27 mouse cellular contexts compared by ENCODE assay signal in the genomic region with DNA sequence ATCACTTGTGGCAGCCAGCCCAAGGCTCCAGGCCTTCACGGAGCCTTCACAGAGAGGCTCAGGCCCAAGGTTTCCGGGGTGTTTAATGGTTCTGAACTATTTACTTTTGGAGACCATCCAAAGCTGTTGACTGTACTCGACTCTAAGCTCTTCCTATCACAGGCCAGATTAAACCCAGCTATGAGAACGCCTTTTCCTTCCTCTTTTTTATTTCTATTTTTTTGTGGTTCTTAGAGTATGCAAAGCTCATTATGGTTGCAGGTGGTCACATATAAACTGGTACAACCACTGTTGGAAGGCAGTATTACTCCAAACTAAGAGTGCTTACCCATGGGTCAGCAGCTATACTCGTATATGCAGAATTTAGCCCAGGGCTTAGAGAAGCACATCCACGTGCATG. TPM values are rescaled to one million over a fixed set of nuclear protein-coding genes. Genes with fewer than 3 reads are reported as not detected.
DNase-seq lines count a peak whose midpoint lies in the region; ATAC-seq and TF ChIP-seq lines count a peak whose summit lies in the region.
"Had no signal": no experiment of that assay in that cellular context is flagged by ENCODE, and none has a peak within 500 bp of the region (broad histone marks: within the 10 kb centered on the region; RNA-seq: fewer than 3 reads in every experiment).

No protein-coding gene starts in this region.

- H3K27me3 ChIP-seq in intestine, embryonic 14.5 days (replicated peaks; ENCODE audit: control insufficient read depth, insufficient read depth, low read length) = no peaks in the 10 kb centered on the region
- H3K27me3 ChIP-seq in intestine, postnatal 0 days (replicated peaks; ENCODE audit: control insufficient read depth, insufficient read depth, low read length) = no peaks in the 10 kb centered on the region
- no peaks in the 10 kb centered on the region; a peak in 2 of 4 replicates for H3K27me3 ChIP-seq in MEL (ENCODE audit: control insufficient read depth in 1 of 2, insufficient read depth in 2 of 2, low read length in 2 of 2)

- H3K4me1 ChIP-seq in intestine, embryonic 14.5 days (replicated peaks; ENCODE audit: control insufficient read depth, insufficient read depth, low read length) = no peaks in the 10 kb centered on the region
- no peaks in the 10 kb centered on the region for H3K4me1 ChIP-seq in intestine, postnatal 0 days (replicated peaks; ENCODE audit: control insufficient read depth, insufficient read depth, low read length)
- H3K4me1 ChIP-seq in MEL (ENCODE audit: control insufficient read depth in 1 of 2, insufficient read depth in 2 of 2, low read length in 2 of 2) = peaks cover 0 to 5% of the 10 kb centered on the region in 2 experiments; a peak in 3 of 4 replicates
- H3K4me1 ChIP-seq: embryonic facial prominence, embryonic 12.5 days had no signal

- H3K79me2 ChIP-seq in MEL (ENCODE audit: control insufficient read depth, insufficient read depth, low read length, poor library complexity) = no peaks in the 10 kb centered on the region

- H3K4me3 ChIP-seq in intestine, embryonic 14.5 days (ENCODE audit: low read depth, low read length) = no peak overlapping the region
- no peak overlapping the region for H3K4me3 ChIP-seq in intestine, postnatal 0 days (ENCODE audit: low read depth, low read length)
- no peak overlapping the region for H3K4me3 ChIP-seq in MEL (ENCODE audit: control insufficient read depth in 1 of 2, insufficient read depth in 1 of 2, low read depth in 2 of 2, low read length in 2 of 2)
- H3K4me3 ChIP-seq: embryonic facial prominence, embryonic 10.5 days; embryonic facial prominence, embryonic 12.5 days; forebrain, embryonic 13.5 days had no signal

- no peaks in the 10 kb centered on the region for H3K9me3 ChIP-seq in intestine, embryonic 14.5 days (ENCODE audit: control insufficient read depth, low read length)
- no peaks in the 10 kb centered on the region for H3K9me3 ChIP-seq in intestine, postnatal 0 days (ENCODE audit: control insufficient read depth)
- H3K9me3 ChIP-seq in MEL (replicated peaks; ENCODE audit: insufficient read depth, low read length) = no peaks in the 10 kb centered on the region
- H3K9me3 ChIP-seq: embryonic facial prominence, embryonic 10.5 days; embryonic facial prominence, embryonic 12.5 days; forebrain, embryonic 13.5 days; G1E had no signal

- H3K36me3 ChIP-seq in intestine, embryonic 14.5 days (ENCODE audit: control insufficient read depth, insufficient read depth, low read length) = no peaks in the 10 kb centered on the region
- no peaks in the 10 kb centered on the region for H3K36me3 ChIP-seq in intestine, postnatal 0 days (ENCODE audit: control insufficient read depth, insufficient read depth)
- H3K36me3 ChIP-seq in MEL (ENCODE audit: control insufficient read depth in 1 of 2, insufficient read depth in 2 of 2, low read length in 2 of 2) = peaks cover 0 to 8% of the 10 kb centered on the region in 2 experiments; a peak in 2 of 4 replicates
- H3K36me3 ChIP-seq: embryonic facial prominence, embryonic 10.5 days; embryonic facial prominence, embryonic 12.5 days; G1E had no signal

- H3K27ac ChIP-seq in intestine, embryonic 14.5 days (ENCODE audit: low read depth) = no peak overlapping the region
- no peak overlapping the region for H3K27ac ChIP-seq in intestine, postnatal 0 days (ENCODE audit: low read depth, low read length)
- H3K27ac ChIP-seq in MEL (ENCODE audit: control insufficient read depth, low read depth, low read length) = peak overlapping the region; percentile 48; the same call in 1 of the 2 replicates
- H3K27ac ChIP-seq: embryonic facial prominence, embryonic 10.5 days; embryonic facial prominence, embryonic 12.5 days; forebrain, embryonic 13.5 days had no signal

- no peak for TF ChIP-seq POLR2A in MEL (IDR thresholded peaks at IDR 0.05; ENCODE audit: control insufficient read depth in 1 of 2, insufficient read depth in 1 of 2, low read depth in 1 of 2, low read length in 2 of 2, poor library complexity in 1 of 2)

- peak; percentile 50 to 59 for TF ChIP-seq EP300 in MEL (IDR thresholded peaks at IDR 0.05; ENCODE audit: low read depth in 1 of 2, low read length in 2 of 2)

- no peak overlapping the region for H3K9ac ChIP-seq in intestine, embryonic 14.5 days (ENCODE audit: low read length)
- no peak overlapping the region for H3K9ac ChIP-seq in intestine, postnatal 0 days (ENCODE audit: low read depth, low read length)
- H3K9ac ChIP-seq in MEL (ENCODE audit: control insufficient read depth, low read depth, low read length, poor library complexity, severe bottlenecking) = no peak overlapping the region
- H3K9ac ChIP-seq: embryonic facial prominence, embryonic 12.5 days; forebrain, embryonic 13.5 days had no signal

- peak; percentile 16 for DNase-seq in intestine, embryonic 14.5 days (ENCODE audit: low spot score)
- DNase-seq in 416B (ENCODE audit: low read depth) (peak; percentile 24), A20 (ENCODE audit: low read depth, low spot score) (peak; percentile 73), MEL (ENCODE audit: low read depth, low spot score) (peak; percentile 79)
- no peak for DNase-seq in layer of hippocampus, adult 9-10 months (ENCODE audit: low spot score)
- DNase-seq in right cerebral cortex, adult 2 months (ENCODE audit: low spot score in 2 of 2) = no peak
- no peak for DNase-seq in kidney, postnatal 10 days
- DNase-seq: adrenal gland, adult 8-10 months; adrenal gland, postnatal 14 days; adrenal gland, postnatal 36 days; cerebellum, adult 11-12 months; cerebellum, adult 9-10 months; cerebellum, postnatal 10 days; cerebellum, postnatal 25 days had no signal

- H3K4me2 ChIP-seq in intestine, embryonic 14.5 days (ENCODE audit: low read length) = no peak overlapping the region
- H3K4me2 ChIP-seq in intestine, postnatal 0 days (replicated peaks; ENCODE audit: low read depth) = no peak overlapping the region
- H3K4me2 ChIP-seq: embryonic facial prominence, embryonic 12.5 days; forebrain, embryonic 13.5 days had no signal

- TF ChIP-seq CTCF in intestine, postnatal 0 days (IDR thresholded peaks at IDR 0.05; ENCODE audit: low read depth) = no peak
- TF ChIP-seq CTCF in MEL (IDR thresholded peaks at IDR 0.05 in 2 of 3, conservative IDR thresholded peaks at IDR 0.05 in 1 of 3; ENCODE audit: control insufficient read depth in 1 of 3, insufficient read depth in 1 of 3, low read depth in 2 of 3, low read length in 3 of 3, poor library complexity in 1 of 3, severe bottlenecking in 1 of 3) = no peak

- no peak for ATAC-seq in intestine, embryonic 14.5 days (replicated peaks; ENCODE audit: low FRiP score, low TSS enrichment, low read depth)
- no peak for ATAC-seq in intestine, postnatal 0 days
- ATAC-seq: activated CD4-positive, CD25-positive, alpha-beta regulatory T cell, adult 4 months; forebrain, embryonic 13.5 days; forebrain, embryonic 16.5 days; Patski had no signal

- 82% methylated on average over 6 of the region's 6 CpGs for WGBS in intestine, embryonic 14.5 days
- WGBS in intestine, postnatal 0 days = 67% methylated on average over 6 of the region's 6 CpGs

- TF ChIP-seq RAD21 in MEL (IDR thresholded peaks at IDR 0.05; ENCODE audit: low read depth, low read length) = no peak

TF ChIP-seq in MEL, 35 proteins besides CTCF, POLR2A, EP300 and RAD21 (continues in another document):
- no peak for TF ChIP-seq ZMIZ1 (IDR thresholded peaks at IDR 0.05; ENCODE audit: low read depth, low read length)
- TF ChIP-seq ETS1 (IDR thresholded peaks at IDR 0.05; ENCODE audit: low read depth, low read length) = peak; percentile 24; the same call in 1 of the 2 replicates
- TF ChIP-seq MEF2A (IDR thresholded peaks at IDR 0.05; ENCODE audit: extremely low read depth, insufficient replicate concordance, low read depth, low read length, poor library complexity, severe bottlenecking) = no peak
- no peak for TF ChIP-seq BHLHE40 (IDR thresholded peaks at IDR 0.05; ENCODE audit: borderline replicate concordance, low read depth, low read length)
- no peak for TF ChIP-seq GABPA (IDR thresholded peaks at IDR 0.05; ENCODE audit: low read depth, low read length)
- no peak for TF ChIP-seq CHD2 (IDR thresholded peaks at IDR 0.05; ENCODE audit: low read length)
- TF ChIP-seq HCFC1 (IDR thresholded peaks at IDR 0.05; ENCODE audit: low read depth, low read length) = no peak
- TF ChIP-seq MAZ (IDR thresholded peaks at IDR 0.05; ENCODE audit: low read depth, low read length) = no peak
- 0 out of 2 replicates have a peak, but pooled peaks have one; percentile 38 for TF ChIP-seq E2F4 (IDR thresholded peaks at IDR 0.05; ENCODE audit: borderline replicate concordance, low read depth, low read length)
- no peak for TF ChIP-seq NRF1 (IDR thresholded peaks at IDR 0.05; ENCODE audit: insufficient read depth, low read depth, low read length, poor library complexity, severe bottlenecking)
- TF ChIP-seq MAX (IDR thresholded peaks at IDR 0.05; ENCODE audit: low read length) = 0 out of 2 replicates have a peak, but pooled peaks have one; percentile 31
- TF ChIP-seq ELF1 (IDR thresholded peaks at IDR 0.05; ENCODE audit: low read depth, low read length) = no peak
- TF ChIP-seq CHD1 (IDR thresholded peaks at IDR 0.05; ENCODE audit: low read depth, low read length) = no peak
- no peak for TF ChIP-seq USF1 (IDR thresholded peaks at IDR 0.05; ENCODE audit: low read depth, low read length)
- no peak for TF ChIP-seq SIN3A (IDR thresholded peaks at IDR 0.05; ENCODE audit: low read length)
- no peak for TF ChIP-seq MAFK (IDR thresholded peaks at IDR 0.05; ENCODE audit: borderline replicate concordance, low read depth, low read length)

RNA-seq across cellular contexts. Expression of a gene that starts 17.7 kb away (rescaled TPM):
- 11.3 TPM in 2 replicates for polyA plus RNA-seq in intestine, embryonic 14.5 days (2014; fragmentation: Nextera tagmentation; extraction: Ambion mirVana)
- 5.5 and 5.8 TPM in 2 replicates for polyA plus RNA-seq in intestine, postnatal 0 days (2015; fragmentation: Nextera tagmentation; extraction: Ambion mirVana)
- total RNA-seq in MEL (2012; rRNA removed) = not detected in 2 replicates
- not detected for polyA plus RNA-seq in MEL (2012; ENCODE audit: insufficient read depth in 1 of 2, insufficient read length in 2 of 2, low read depth in 1 of 2, low replicate concordance in 2 of 2, missing spikeins in 1 of 2)
- total RNA-seq: adrenal gland, adult 18-20 months; adrenal gland, adult 8-10 months; adrenal gland, postnatal 14 days; adrenal gland, postnatal 36 days; G1E had no signal
- polyA plus RNA-seq: activated CD4-positive, CD25-positive, alpha-beta regulatory T cell, adult 4 months; C2C12; G1E; Patski had no signal

RNA-seq across cellular contexts. Expression of a gene that starts 18.8 kb away (rescaled TPM):
- polyA plus RNA-seq in intestine, embryonic 14.5 days (2014; fragmentation: Nextera tagmentation; extraction: Ambion mirVana) = 1.3 and 1.4 TPM in 2 replicates
- polyA plus RNA-seq in intestine, postnatal 0 days (2015; fragmentation: Nextera tagmentation; extraction: Ambion mirVana) = 0.52 and 0.64 TPM in 2 replicates
- not detected in 2 replicates for total RNA-seq in MEL (2012; rRNA removed)
- not detected for polyA plus RNA-seq in MEL (2012; ENCODE audit: insufficient read depth in 1 of 2, insufficient read length in 2 of 2, low read depth in 1 of 2, low replicate concordance in 2 of 2, missing spikeins in 1 of 2)
- total RNA-seq: adrenal gland, adult 18-20 months; adrenal gland, adult 8-10 months; adrenal gland, postnatal 14 days; adrenal gland, postnatal 36 days had no signal
- polyA plus RNA-seq: activated CD4-positive, CD25-positive, alpha-beta regulatory T cell, adult 4 months; C2C12; embryonic facial prominence, embryonic 12.5 days; embryonic facial prominence, embryonic 14.5 days; forebrain, embryonic 11.5 days; G1E; Patski had no signal

RNA-seq across cellular contexts. Expression of a gene that starts 58.8 kb away (rescaled TPM):
- not detected in 2 replicates for polyA plus RNA-seq in intestine, embryonic 14.5 days (2014; fragmentation: Nextera tagmentation; extraction: Ambion mirVana)
- 0.14 TPM in 1 of 2 replicates, not detected in the other for polyA plus RNA-seq in intestine, postnatal 0 days (2015; fragmentation: Nextera tagmentation; extraction: Ambion mirVana)
- total RNA-seq in MEL (2012; rRNA removed) = not detected in 2 replicates
- polyA plus RNA-seq in MEL (2012; ENCODE audit: insufficient read depth in 1 of 2, insufficient read length in 2 of 2, low read depth in 1 of 2, low replicate concordance in 2 of 2, missing spikeins in 1 of 2) = not detected
- total RNA-seq: adrenal gland, adult 18-20 months; adrenal gland, adult 8-10 months; adrenal gland, postnatal 14 days; adrenal gland, postnatal 36 days; G1E had no signal
- polyA plus RNA-seq: activated CD4-positive, CD25-positive, alpha-beta regulatory T cell, adult 4 months; C2C12; embryonic facial prominence, embryonic 10.5 days; embryonic facial prominence, embryonic 12.5 days; forebrain, embryonic 11.5 days; frontal cortex, adult 2 months; G1E; Patski had no signal

Comparison
In these comparisons a context has a peak if more than half of its experiments do, and no peak if none do; other contexts are left out.
1. DNase-seq: peak in intestine, embryonic 14.5 days (single experiment), 416B (single experiment), A20 (single experiment) and MEL (single experiment); none in layer of hippocampus, adult 9-10 months (single experiment), right cerebral cortex, adult 2 months (0 of 2) and kidney, postnatal 10 days (single experiment).